Mouse (Mus musculus): ENCODE results near the gene Slc25a17.

The Slc25a17 gene

DNA sequence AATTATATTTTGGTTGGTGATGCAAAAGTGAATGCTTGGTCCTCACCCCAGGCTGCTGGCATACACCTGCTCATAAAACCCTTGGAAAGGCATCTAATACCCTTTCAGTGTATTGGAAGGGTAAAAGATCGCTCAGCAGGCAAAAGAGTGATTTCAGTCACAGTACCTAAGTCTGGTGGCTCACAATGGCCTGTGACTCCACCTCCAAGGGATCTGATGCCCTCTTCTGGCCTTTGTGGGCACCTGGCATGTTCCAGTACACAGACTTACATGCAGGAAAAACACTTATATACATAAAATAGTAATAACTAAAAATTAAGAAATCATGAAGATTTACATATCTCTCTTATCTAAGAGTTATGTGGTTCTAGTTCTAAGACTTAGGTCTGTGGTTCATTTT lies 8.0 kb downstream of the Slc25a17 start:
- no peak for DNase-seq

DNA sequence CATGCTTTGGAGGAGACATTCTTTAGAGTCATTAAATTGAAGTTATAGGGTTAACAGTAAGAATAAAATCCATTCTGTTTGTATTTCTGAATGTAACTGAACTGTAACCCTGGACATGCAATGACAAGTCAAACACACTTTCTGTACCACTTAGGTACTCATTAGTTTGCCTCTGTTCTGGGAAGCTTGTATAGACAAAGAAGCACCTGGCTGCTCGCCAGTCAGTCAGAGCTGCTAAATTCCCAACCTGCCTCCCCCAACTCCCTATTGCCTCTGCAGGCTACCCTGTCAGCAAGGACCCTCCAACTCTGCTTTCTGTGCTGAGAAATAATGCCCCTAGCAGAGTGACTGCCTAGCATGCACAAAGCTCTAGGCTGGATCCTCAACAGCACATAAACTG lies 10.2 kb downstream of the Slc25a17 start:
- DNase-seq: no peak

DNA sequence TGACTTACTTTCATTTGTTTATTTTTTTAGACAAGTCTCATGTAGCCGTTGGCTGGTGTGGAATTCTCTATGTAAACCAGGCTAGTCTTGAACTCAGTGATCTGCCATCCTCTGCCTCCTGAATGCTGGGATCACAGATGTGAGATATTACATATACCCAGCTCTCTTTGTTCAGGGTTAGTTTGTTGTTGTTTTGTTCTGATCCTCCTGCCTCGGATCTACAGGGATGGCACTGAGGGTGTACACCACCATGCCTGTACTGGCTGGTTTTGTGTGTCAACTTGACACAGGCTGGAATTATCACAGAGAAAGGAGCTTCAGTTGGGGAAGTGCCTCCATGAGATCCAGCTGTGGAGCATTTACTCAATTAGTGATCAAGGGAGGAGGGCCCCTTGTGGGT lies 12.2 kb downstream of the Slc25a17 start:
- DNase-seq: no peak

DNA sequence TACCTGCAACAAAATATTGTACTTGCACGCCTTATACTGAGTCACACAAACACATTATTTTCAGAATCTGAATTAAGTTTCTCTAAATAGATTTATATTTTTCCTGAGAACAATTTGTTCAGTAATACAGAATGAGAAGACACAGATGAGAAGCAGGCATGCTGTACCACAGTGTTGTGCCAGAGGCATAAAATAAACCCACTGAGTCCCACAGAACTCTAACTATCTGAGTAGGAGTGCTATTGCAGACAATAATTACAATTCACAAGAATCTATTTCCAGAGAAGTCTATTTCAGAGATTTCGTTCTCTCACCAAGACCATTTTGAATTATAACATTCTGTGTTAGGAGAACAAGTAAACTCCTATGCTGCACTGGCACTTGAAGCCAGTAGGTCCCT lies 13.1 kb downstream of the Slc25a17 start:
- DNase-seq: no peak

DNA sequence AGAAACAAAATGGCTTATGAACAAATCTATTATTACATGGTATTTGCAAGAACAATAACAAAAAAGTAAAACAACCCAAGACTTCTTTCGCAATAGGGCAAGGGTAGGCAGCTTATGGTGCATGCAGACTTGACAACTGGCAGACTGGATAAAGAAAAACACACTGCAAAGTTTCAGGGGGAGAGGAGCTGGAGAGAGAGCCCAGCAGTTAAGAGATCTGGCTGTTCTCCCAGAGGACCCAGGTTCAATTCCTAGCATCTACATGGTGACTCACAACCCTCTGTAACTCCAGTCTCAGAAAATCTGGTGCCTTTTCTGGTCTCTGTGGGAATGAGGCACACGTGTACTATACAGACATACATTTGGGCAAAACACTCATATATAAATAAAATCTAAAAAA lies 19.2 kb downstream of the Slc25a17 start:
- no peak for DNase-seq

DNA sequence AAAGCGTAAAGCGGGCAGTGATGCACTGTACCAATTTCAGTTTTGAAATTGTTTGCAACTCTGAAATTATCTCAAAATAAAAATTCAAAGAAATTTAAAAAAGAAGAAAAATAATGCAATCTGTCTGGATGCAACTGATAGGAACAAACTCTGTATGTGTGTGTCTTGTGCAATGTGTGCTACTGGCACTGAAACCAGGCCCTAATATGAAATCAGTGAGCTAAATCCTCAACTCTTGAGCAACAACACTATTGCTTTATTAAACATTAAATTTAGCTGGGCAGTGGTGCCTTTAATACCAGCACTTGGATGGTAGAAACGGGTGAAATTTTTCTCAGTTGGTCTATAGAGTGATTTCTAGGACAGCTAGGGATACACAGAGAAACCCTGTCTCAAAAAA lies 21.5 kb downstream of the Slc25a17 start:
- no peak for DNase-seq

DNA sequence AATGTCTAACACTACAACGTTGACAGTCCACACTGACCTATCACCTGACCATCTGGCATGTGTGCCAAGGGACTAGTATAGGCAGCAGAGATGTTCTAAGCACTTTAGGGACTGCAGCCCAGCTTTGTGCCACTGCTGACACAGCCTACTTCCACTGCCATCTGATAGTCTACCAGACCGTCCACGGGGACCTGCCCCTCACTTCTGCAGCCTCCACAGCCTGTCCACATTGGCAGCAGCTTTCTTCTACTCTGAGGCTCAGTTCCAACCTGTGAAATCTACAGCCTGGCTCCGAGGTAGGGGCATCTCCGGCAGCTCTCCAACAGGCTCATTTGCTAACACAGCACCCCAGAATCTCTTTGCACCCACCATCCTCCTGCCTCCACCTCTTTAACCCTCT lies 24.1 kb downstream of the Slc25a17 start:
- DNase-seq: peak; percentile 19

DNA sequence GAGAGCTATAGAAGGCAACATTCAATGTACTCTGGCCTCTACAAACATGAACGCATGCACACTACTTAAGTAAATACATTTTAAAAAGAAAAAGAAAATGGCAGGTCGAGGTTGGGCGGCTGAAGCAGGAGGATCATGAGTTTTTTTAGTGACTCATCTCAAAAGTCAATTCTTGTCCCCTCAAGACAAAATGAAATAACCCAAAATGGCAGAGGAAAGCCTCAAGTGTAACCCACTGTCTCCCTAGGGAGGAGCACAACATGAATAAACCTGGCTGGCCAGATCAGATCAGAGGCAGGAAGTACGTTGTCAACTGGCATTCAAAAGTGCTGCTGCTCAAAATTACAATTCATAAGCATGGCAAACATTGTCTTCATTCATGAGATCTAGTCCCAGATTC lies 28.1 kb downstream of the Slc25a17 start:
- DNase-seq: no peak

DNA sequence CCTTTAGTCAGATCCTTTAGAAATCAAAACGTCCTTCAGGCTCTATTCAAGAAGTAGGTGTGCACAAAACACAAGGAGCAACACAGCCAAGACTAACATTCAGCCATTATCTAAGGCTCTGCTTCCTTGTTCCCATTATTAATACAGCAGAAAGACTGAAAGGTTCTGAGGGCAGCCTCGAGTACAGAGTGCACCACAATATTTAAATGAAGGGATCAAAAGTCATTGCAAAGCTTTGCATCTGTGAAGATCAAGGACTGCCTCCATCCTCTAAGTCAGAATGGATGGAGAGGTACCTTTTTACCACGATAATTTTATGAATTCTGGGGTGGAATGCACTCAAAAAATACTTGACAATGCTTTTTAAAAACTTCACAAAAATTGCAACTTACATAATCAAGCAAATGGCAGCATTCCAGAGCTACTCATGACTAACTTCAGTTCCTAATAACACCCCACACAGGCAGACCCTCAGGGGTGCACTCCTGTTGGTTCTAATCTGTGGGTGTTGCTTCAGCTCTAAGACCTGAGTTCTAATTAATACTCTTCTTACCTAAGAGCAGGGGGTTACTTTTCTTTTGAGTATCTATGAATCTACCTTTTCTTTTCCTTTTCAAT lies 29.7 kb downstream of the Slc25a17 start:
- DNase-seq: no peak

DNA sequence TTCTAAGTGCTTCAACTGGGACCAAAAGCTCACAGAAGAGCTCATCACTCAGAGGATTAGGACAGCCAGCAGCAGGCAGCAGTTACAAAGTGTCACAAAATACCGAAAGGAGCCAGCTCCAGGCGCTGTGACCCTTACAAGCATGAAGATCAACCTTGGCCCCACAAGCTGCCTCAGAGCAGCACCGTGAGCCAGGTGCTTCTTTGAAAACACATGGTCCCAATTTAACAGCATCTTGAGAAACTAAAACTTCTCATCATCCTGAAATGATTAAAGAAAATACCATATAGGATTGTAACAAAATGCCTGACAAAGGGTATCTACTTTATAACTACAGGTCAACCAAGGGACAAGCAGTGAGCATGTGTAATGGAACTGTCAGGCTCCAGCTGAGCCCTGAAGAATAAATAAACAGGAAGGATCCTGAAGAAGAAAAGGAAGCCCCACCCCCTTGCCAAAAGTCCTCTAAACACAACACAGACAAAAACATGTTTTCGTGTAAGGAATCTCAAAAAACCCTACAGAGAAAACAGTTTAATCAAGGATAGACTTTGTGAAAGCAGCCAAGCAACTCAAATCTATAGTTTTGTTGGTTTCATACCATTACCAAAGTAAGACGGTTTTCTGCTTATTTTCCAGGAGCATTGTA lies 30.8 kb downstream of the Slc25a17 start:
- no peak for DNase-seq

DNA sequence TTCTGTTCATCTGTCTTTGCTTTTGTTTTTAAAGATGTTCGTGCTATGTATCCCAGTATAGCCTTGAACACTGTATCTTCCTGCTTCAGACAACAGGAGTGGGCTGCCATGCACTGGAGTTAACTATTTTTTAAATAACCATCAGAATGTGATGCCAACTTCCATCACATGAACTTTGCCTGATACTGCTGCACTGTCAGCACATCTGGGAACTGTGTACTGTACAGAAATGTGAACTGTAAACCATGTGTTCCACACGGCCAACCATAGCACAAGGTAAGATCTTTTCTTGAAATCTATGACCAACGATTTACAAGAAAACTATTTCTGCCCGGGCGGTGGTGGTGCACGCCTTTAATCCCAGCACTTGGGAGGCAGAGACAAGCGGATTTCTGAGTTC lies 33.1 kb downstream of the Slc25a17 start:
- no peak for DNase-seq

DNA sequence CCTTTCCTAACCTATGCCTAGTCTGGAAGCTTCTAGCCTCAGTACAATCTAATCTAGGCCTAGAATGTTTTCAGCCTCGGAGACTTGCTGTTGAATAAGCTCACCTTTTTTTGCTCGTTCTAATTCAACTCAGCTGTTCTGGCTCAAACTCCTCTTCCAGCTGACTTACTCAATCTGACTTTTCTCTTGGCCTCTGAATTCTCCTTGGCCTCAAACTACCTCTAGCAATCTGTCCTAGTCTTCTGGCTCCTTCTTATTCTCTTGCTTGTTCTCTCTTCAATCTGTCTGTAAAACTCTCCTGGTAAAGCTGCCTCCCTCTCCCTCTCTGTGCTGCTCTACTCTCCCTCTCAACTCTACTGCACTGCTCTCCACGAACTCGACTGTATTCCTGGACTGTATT lies 35.6 kb downstream of the Slc25a17 start:
- no peak for DNase-seq

DNA sequence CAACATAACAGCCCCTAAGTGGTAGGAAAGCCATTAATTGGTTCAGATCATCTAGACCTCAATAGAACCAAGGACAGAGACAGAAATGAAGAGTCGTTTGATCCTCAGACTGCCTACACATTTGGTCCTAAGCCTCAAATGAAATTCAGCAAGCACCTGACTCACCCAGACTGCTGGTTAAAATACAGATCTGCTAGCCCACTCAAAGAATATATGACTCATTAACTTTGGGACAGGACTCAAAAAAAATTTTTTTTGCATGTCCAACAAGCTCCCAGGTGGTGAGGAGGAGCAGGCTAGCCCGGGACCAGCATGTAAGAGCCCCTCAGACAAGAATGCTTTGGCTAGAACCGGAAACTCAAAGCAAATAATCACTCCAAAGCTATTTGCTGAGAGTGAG lies 40.5 kb downstream of the Slc25a17 start:
- peak; percentile 16 for DNase-seq

DNA sequence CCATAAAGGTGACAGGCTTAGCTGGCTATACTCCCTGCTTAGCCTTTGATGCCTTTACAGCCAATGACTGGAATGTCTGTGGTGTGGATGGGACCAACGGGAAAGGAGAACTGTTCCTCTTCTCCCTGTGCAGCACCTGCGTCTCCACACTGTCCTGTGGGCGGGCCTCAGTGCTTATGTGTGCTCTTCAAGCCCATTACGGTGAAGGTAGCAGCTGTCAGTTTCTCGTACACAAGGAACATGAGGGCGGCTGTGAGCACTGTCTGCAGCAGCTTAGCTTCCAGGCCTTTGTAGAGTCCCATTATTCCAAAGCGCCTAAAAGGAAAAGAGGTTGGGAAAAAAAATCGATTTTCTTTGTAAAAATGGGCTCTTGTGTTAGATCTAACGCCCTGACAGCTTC lies 41.1 kb downstream of the Slc25a17 start:
- DNase-seq: no peak

DNA sequence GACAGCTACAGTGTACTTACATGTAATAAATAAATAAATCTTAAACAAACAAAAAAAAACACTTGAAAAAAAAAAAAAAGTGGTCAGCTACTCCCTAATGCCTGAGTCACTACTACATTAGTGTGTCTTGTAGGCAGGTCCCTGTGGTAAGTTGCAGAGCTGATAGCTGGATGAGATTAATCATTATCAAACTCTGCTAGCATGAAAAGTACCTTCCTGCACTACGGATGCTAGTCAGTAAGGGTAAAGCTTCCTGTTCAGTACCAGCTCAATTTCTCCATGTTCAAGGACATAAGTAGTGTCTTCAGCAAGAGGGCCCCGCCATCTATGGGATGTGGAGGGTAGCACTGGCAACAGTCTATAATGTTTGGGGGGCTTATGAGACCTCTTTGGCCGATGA lies 46.7 kb downstream of the Slc25a17 start:
- no peak for DNase-seq

DNA sequence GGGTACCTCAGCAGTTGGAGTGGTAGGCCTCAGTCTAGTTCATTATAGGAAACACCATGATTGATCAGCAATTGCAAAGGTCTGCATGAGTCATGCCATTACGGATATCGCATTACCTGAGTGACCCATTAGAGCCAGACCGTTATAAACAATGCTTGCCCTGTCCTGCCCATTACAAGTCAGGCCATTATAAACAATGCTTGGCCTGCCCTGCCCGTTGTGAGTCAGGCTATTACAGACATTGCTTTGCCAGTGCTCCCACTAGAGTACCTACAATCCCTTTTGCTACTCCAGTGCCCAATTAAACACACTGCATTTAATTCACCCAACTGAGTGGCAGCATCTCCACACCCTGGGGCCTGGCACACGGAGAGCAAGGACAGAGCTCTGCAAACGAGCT lies 49.6 kb downstream of the Slc25a17 start:
- no peak for DNase-seq

DNA sequence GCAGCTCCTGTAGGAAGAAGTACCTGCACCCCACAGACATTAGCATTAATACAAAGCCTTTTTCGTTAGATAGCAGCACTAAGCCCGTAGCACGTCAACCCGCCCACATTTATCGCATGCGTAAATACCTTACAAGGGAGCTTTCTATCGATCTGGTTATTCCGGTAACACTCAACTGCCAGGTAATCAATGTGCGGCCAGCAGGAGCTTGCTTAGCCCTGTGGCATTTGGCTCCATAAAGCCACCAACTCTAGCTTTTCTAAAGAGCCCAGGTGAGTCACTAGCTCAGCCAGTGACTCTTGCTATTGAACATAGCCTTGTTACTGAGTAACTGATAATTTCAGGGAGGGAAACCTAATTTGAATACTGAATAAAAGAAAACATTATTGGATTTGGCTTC lies 50.3 kb downstream of the Slc25a17 start:
- DNase-seq: no peak

DNA sequence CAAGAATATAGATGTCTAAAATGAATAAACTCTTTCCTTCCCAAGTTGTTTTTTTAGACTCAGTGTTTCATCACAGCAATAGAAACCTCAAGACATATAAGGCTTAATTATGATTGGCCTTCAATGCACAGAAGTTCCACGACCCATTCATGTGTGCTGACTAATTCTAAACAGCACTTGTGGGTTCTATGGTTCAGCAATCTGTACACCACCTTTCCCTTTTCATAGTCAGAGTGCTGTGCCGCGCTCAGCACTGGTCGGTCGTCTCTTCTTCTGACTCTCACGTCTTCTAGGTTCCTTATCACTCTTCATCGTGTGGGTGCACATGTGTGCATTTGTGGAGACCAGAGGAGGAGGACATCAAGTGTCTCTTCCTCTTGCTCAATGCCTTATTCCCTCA lies 52.6 kb downstream of the Slc25a17 start:
- no peak for DNase-seq

DNA sequence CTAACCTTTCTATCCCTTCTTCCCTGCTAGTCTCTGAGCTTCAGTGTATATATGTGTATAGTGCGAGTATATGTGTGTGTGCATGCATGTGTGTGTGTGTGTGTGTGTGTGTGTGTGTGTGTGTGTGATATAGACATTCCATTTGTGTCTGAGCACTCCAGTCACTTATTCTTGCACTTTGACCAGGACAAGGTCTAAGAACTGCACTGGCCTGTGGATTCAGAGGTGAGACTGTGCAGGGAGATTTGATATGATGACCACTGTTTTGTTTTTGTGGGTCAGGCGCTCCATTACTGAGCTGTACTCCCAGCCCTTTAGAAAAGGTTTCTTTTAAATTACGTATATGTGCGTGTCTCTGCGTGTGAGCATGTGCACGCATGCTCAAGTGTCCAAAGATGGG lies 54.1 kb downstream of the Slc25a17 start:
- no peak for DNase-seq

DNA sequence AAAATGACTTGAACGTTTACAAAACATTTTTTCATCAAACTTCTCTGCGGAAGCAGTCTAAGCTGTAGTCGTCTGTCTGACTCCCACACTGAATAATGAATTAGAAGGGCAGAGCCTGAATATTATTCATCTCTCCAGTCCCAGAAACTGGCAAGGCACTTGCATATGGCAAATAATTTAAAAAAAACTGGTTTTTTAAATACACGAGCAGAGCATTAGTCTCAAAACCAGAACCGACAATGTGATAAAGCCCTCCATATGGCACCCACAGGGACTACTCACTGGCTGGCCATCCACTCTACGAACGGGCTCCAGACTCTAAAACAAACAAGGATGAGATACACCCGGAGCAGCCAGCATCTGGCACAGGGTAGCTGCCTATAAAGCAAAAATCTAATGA lies 55.6 kb downstream of the Slc25a17 start:
- no peak for DNase-seq

DNA sequence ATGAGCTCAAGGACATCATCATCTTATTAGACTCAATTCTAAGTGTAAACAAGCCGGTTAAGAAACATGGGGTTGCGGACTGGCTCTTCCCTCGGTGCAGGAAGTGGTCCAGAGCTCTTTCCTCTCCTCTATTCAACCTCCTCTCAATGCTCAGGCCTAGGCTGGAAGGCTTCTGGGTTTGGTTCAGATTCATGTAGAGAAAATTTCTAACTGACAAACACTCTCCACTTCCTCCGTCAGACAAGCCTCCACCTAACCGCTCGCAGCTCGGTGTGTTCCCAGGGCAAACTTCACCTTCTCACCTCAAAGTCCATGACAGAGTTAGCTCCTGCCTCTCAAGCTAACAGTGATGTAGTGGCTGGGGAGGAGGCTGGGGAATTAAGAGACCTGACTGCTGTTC lies 56.6 kb downstream of the Slc25a17 start:
- no peak for DNase-seq

DNA sequence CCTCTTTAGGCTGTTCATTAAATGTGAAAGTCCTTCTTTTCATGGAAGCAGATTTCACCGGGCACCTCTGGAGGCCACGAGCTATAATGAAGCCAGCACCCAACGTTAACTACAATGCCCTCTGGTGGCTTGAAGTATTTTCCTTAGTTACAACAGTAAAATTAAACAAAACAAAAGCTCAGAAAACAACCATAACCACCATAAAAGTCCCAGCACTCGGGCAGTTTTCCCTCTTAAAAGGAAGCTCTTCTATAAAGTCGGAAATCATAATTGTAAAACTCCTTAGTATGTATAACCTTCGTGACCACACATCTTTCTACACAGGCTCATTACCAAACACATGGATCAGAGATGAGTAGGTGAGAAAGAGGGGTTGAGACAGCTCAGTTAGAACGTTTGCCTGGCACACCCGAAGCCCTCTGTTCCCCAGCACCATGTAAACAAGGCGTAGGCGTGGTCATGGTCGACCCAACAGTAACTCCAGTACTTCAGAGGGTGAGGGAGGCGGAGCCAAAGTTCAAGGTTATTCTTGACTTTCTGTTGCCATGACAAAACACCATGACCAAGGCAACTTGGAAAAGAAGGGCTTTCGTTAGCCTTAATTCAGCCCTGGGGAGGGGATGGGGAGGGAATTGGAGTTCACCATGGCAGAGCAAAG lies 58.3 kb downstream of the Slc25a17 start:
- DNase-seq: no peak

DNA sequence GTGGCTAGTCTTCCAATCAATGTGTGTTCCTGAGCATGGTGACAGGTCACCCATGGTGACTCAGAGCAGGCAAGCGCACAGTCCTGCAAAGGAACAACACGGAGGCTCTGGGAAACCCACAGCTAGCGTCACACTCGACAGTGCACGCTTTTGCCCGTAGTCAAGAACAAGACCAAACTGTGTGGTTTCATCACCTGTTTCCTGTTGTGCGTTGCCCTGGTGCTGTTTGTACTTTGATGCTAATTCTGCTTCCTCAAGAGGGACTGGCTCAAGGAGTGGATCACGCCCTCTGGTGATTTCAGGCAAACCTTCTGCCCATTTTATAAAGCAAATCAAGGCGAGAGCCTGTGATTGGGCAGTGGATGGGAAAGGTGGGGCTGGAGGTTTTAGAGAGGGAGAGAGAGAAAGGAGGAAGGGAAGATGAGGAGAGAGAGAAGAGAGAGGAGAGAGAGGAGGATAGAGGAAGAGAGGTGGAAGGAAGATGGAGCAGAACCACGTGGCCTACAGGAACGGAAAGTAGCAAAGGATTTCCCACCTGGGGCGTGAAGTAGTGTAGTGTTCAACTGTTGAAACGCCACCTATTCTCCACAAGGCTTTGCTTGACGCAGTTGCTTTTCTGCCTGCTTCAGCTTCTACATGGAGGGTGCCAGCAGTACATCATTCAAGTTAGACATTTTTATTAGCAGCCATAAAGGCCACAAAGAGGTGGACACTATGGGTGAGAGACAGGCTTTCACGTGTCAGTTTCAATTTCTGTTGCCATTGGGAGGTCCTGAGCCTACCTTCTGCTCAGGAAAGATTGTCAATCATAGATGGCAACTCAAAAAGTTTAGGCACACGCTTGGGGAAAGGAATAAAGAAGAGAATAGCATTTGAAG lies 59.2 kb downstream of the Slc25a17 start:
- DNase-seq: no peak
